Mouse (Mus musculus) heart, embryonic 12.5 days (tissue): ENCODE measurements at regions not wholly inside any gene's neighbourhood (a gene's known extent, or its start where the extent isn't known, plus 50 kb on each side); places are given as distances from the start of the nearest gene placed in this dataset. TPM values are rescaled to one million over a fixed set of nuclear protein-coding genes. Genes with fewer than 3 reads are reported as not detected.

Experiments
- ATAC-seq: fragments of 200-750 bp; cut with Nextera tagmentation; 2 replicates; pipeline ENCODE4 v1.8.0; 2017; ENCODE audit warnings: moderate TSS enrichment, moderate library complexity; ENCODE audit not compliant: insufficient number of reproducible peaks, low FRiP score
- H3K27ac ChIP-seq: fragments of 300-500 bp; sonication (generic); 2 replicates; pipeline ENCODE4 v1.5.1; 2016; ENCODE audit warnings: mild to moderate bottlenecking, moderate library complexity; ENCODE audit not compliant: poor library complexity, severe bottlenecking
- H3K27me3 ChIP-seq: fragments of 300-500 bp; sonication (generic); replicated peaks from 2 replicates; pipeline ENCODE4 v1.6.1; 2016; ENCODE audit warnings: mild to moderate bottlenecking, moderate library complexity
- H3K36me3 ChIP-seq: fragments of 300-500 bp; sonication (generic); 2 replicates; pipeline ENCODE4 v1.6.1; 2016; ENCODE audit warnings: mild to moderate bottlenecking, moderate library complexity
- H3K4me1 ChIP-seq: fragments of 300-500 bp; sonication (generic); replicated peaks from 2 replicates; pipeline ENCODE4 v1.6.1; 2016; ENCODE audit warnings: mild to moderate bottlenecking
- H3K4me2 ChIP-seq: fragments of 300-500 bp; sonication (generic); 2 replicates; pipeline ENCODE4 v1.6.1; 2016; ENCODE audit warnings: mild to moderate bottlenecking, moderate library complexity
- H3K4me3 ChIP-seq: fragments of 300-500 bp; sonication (generic); 2 replicates; pipeline ENCODE4 v1.5.1; 2016; ENCODE audit warnings: mild to moderate bottlenecking
- H3K9ac ChIP-seq: fragments of 300-500 bp; sonication (generic); 2 replicates; pipeline ENCODE4 v1.6.1; 2016; ENCODE audit warnings: mild to moderate bottlenecking, moderate library complexity
- H3K9me3 ChIP-seq: fragments of 300-500 bp; sonication (generic); replicated peaks from 2 replicates; pipeline ENCODE4 v1.6.1; 2016; ENCODE audit warnings: mild to moderate bottlenecking, moderate library complexity
- WGBS: fragments of 180-500 bp; shearing (Covaris S2); methylation state at CpG from one replicate; pipeline ENCODE4 v1.1.7; 2016; 5-methylcytosine and 5-hydroxymethylcytosine counted together
- microRNA counts: library from miRNA; unstranded; fragments of <30 nt; microRNA quantifications from one replicate; lab custom pipeline; 2017
- microRNA-seq: library from miRNA; unstranded; fragments of <30 nt; microRNA quantifications from one replicate; pipeline ENCODE4, GENCODE M21; 2017

DNA sequence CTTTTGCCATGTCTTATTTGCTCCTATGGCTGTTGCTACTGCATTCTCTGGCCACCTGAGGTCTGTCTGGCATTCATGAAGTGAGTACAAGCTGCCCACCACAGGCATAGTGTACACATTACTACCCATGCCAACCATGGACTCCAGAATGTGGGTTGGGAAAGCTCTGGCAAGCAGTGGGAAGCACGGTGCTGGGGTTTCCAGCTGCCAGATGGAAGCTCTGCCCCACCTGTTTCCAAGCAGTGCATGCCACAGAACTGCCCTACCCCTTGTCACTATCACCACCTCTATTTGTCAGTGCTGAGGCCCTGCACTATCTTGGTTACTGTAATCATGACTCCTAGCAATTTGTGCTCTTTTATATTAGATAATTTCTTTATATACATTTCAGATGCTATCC is 494.4 kb upstream of the Ndn start:
- Histone ChIP-seq H3K9ac (no peak overlapping the region), H3K4me3 (no peak overlapping the region), H3K36me3 (no peaks in the 10 kb centered on the region), H3K27ac (no peak overlapping the region), H3K27me3 (no peaks in the 10 kb centered on the region), H3K4me2 (no peak overlapping the region), H3K9me3 (peaks cover 9% of the 10 kb centered on the region), H3K4me1 (no peaks in the 10 kb centered on the region)
- WGBS = 63% methylated on average over 1 of the region's 1 CpGs
- ATAC-seq = peak; percentile 18; the same call in 1 of the 2 replicates

DNA sequence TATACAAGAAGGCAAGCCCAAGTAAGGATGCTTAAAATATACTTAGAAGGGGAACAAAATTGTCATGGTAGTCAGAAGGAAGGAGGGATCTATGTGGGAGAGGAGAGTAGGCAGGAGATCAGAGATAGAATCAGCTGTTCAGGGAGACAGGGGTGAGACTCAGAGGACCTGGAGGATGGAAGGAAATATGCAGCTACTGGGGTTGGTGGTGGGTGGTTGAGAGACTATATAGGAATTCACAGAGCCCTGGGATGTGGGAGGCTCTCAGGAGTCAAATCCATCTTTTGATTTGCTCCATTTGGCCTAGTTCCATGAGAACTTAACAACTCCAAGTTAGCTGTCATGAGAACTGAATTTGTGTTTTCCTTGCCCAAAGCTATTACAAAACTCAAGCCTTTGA is 481.9 kb upstream of the Ndn start:
- H3K27ac ChIP-seq = no peak overlapping the region
- H3K36me3 ChIP-seq = no peaks in the 10 kb centered on the region
- no peaks in the 10 kb centered on the region for H3K4me1 ChIP-seq
- H3K4me2 ChIP-seq = no peak overlapping the region
- ATAC-seq = no peak
- no peak overlapping the region for H3K9ac ChIP-seq
- H3K9me3 ChIP-seq = peaks cover 4% of the 10 kb centered on the region; the same call in 1 of the 2 replicates
- H3K4me3 ChIP-seq = no peak overlapping the region
- H3K27me3 ChIP-seq = no peaks in the 10 kb centered on the region

DNA sequence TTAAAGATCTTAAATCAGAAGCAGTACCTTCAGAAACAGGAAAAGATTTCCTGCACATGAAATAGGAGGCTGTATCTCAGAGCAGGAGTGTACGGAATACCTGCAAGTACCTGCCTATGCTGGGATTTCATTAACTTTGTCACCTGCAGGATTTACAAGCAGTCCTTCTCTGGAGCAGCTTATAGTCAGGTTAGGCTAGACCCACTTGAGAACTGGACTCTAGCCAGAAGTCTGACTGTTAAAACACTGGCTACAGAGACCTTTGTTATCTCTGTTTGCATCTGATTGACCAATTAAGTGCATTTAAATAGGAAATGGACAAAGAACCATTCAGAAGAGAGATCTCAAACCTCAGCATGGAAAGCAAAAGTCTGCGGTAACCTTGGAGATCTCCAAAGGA is 480.0 kb upstream of the Ndn start:
- 79% methylated on average over 2 of the region's 2 CpGs for WGBS
- Histone ChIP-seq H3K4me2 (no peak overlapping the region), H3K4me3 (no peak overlapping the region), H3K27ac (no peak overlapping the region), H3K27me3 (no peaks in the 10 kb centered on the region), H3K9me3 (no peaks in the 10 kb centered on the region), H3K9ac (no peak overlapping the region), H3K36me3 (no peaks in the 10 kb centered on the region), H3K4me1 (no peaks in the 10 kb centered on the region)
- no peak for ATAC-seq

DNA sequence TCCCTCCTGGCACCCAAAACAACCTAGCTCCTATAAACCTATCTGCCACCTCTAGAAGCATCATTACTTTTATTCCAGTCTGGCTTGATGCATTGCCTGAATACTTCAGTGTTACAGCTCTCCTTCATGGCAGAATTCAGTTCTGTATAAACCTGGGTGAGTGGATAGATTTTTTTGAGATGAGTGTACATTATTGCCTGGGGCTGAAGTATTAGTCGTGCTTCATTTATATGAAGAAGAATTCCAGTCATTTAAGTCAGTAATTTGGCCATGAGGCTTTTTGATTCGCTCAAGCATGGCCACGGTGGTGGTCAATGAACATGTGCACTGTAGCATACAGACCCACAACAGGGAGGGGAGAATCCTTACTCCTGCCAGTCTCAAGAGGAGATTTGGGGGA is 470.1 kb upstream of the Ndn start:
- H3K27me3 ChIP-seq = no peaks in the 10 kb centered on the region
- H3K27ac ChIP-seq = no peak overlapping the region
- H3K36me3 ChIP-seq = no peaks in the 10 kb centered on the region
- WGBS = 69% methylated on average over 3 of the region's 3 CpGs
- H3K4me2 ChIP-seq = no peak overlapping the region
- H3K4me1 ChIP-seq = no peaks in the 10 kb centered on the region
- ATAC-seq = no peak
- 0 out of 2 replicates have a peak, but pooled peaks cover 4% of the 10 kb centered on the region for H3K9me3 ChIP-seq
- no peak overlapping the region for H3K4me3 ChIP-seq
- H3K9ac ChIP-seq = no peak overlapping the region

DNA sequence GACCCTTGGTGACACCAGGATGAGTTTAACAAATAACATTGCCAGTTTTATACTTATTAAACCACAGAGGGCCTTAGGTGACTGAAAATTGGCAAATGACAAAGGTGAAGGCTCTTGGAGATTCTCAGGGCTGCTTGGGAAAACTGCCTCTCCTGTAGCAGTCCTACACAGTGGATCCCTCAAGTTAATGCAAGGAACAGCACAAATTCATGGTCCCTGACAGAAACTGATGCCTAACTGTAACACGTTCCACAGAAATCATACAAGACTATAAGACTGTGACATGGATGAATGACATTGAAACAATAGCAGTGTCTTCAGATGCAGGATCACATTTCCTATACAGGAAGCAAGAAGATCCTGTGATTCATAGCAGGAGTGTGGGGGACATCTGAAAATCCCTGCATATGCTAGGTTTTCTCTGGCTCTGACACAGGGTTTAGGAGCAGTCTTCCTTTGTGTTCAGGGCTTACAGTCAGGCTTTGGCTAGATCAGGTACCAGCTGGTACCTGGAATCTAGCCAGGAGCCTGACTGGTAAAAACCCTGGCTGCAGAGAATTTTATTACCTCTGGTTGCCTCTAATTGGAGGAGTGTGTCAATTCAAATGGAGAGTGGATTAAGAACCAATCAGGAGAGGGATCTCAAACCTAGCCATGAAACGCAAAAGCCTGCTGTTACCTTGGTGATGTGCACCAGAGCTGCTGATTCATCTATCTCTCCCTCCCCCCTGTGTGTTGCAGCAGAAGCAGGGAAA is 468.9 kb upstream of the Ndn start:
- no peak for ATAC-seq
- 29% methylated on average over 2 of the region's 2 CpGs for WGBS
- H3K4me2 ChIP-seq = no peak overlapping the region
- no peaks in the 10 kb centered on the region for H3K4me1 ChIP-seq
- H3K27me3 ChIP-seq = no peaks in the 10 kb centered on the region
- no peak overlapping the region for H3K27ac ChIP-seq
- no peak overlapping the region for H3K4me3 ChIP-seq
- no peak overlapping the region for H3K9ac ChIP-seq
- no peaks in the 10 kb centered on the region for H3K36me3 ChIP-seq
- 0 out of 2 replicates have a peak, but pooled peaks cover 4% of the 10 kb centered on the region for H3K9me3 ChIP-seq

DNA sequence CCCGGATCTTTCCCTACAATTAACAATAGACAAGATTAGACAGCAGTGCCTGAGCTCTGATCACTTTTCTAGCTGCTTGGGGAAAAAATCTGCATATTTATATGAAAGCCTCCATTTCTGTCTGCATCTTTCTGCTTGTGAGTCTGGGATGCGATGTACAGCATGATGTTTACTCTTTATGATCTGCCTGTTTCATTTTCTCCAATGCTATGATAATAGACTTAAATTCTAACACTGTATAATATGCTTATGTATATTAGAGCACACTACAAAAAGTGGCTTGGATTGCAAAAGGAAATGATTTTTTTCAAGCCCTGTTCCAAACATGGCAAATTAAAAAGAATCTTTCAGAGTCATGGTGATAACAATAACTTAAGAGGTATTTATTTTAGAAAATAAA is 468.3 kb upstream of the Ndn start:
- no peaks in the 10 kb centered on the region for H3K4me1 ChIP-seq
- ATAC-seq = no peak
- WGBS = 57% methylated on average over 2 of the region's 2 CpGs

DNA sequence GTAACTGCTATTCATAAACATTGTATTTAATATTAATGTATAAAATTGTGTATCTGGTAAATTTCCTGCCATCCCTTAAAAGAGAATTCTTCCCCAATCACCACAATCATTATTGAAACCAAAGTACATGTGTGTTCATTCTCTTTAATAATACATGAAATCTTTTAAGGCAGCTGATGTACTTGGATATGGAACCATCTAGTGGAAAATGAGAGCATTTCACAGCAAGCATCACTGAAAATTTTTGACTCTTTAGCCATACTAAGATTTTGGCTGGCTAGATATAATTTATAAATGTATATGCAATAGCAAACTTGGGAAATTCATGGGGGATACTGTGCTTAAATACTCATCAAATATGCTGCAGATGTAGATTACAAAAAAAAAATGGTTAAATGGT is 467.8 kb upstream of the Ndn start:
- Histone ChIP-seq H3K27me3 (no peaks in the 10 kb centered on the region), H3K27ac (no peak overlapping the region), H3K36me3 (no peaks in the 10 kb centered on the region), H3K4me1 (no peaks in the 10 kb centered on the region), H3K4me3 (no peak overlapping the region), H3K4me2 (no peak overlapping the region), H3K9me3 (0 out of 2 replicates have a peak, but pooled peaks cover under 1% of the 10 kb centered on the region), H3K9ac (no peak overlapping the region)
- ATAC-seq = no peak

More for the DNA sequence above, 468.3 kb upstream of the Ndn start:
- Histone ChIP-seq H3K4me2 (no peak overlapping the region), H3K27ac (no peak overlapping the region), H3K9ac (no peak overlapping the region), H3K27me3 (no peaks in the 10 kb centered on the region), H3K4me3 (no peak overlapping the region), H3K9me3 (0 out of 2 replicates have a peak, but pooled peaks cover 4% of the 10 kb centered on the region), H3K36me3 (no peaks in the 10 kb centered on the region)

MicroRNA genes in the stretch of these regions (microRNA counts, 519-probe panel; counts per million panel counts)
- not detected for microRNA mmu-miR-344 (lab: Ali Mortazavi, UCI)

Small RNAs in the stretch of these regions (microRNA-seq; reads per million reads assigned to microRNA genes)
- not detected for gene Gm22466
- gene Gm23490 = not detected
- gene Gm23873 = not detected
- not detected for gene Gm23917
- gene Gm23962 = not detected
- not detected for gene Gm25533
- gene Mir344 = not detected
- gene Mir344b = 0.71 reads per million
- not detected for gene Mir344c
- not detected for gene Mir344d-1
- gene Mir344d-2 = not detected
- not detected for gene Mir344d-3
- not detected for gene Mir344e
- gene Mir344h-1 = not detected
- gene Mir344h-2 = not detected
